Mouse (Mus musculus): ENCODE results near the gene Jagn1. TPM values are rescaled to one million over a fixed set of nuclear protein-coding genes. Genes with fewer than 3 reads are reported as not detected.

Gene Jagn1
- polyA plus RNA-seq, 1 experiment from 2014 or later, result 75.0 TPM

GRCm38 (mm10) chr6:113435664-113436205 lies 6.6 kb upstream of the Jagn1 start, which contains the start of gene Cidec:
Gene Cidec, minus strand, starts transcription at chr6:113435760.
- H3K9ac ChIP-seq, result no peak within 1 kb of the TSS
- no peak within 1 kb of the TSS for H3K4me3 ChIP-seq
- H3K9me3 ChIP-seq, result no peaks in the 10 kb centered on the region
- no peaks in the 10 kb centered on the region for H3K27me3 ChIP-seq
- H3K4me2 ChIP-seq (replicated peaks), result no peak within 1 kb of the TSS
- 76% methylated on average over 9 of the region's 9 CpGs for WGBS
- H3K36me3 ChIP-seq, result no peaks in the 10 kb centered on the region
- no peak within 1 kb of the TSS for H3K27ac ChIP-seq
- ATAC-seq (ENCODE audit: insufficient number of reproducible peaks, insufficient read depth, low FRiP score, low TSS enrichment), result no peak
- no peaks in the 10 kb centered on the region for H3K4me1 ChIP-seq

- Histone ChIP-seq H3K27me3 (no peaks in the 10 kb centered on the region), H3K9me3 (no peaks in the 10 kb centered on the region), H3K4me2 (replicated peaks) (no peak overlapping the region), H3K36me3 (no peaks in the 10 kb centered on the region), H3K27ac (no peak overlapping the region), H3K4me1 (no peaks in the 10 kb centered on the region), H3K4me3 (no peak overlapping the region), H3K9ac (no peak overlapping the region)
- ATAC-seq (ENCODE audit: insufficient number of reproducible peaks, insufficient read depth, low FRiP score, low TSS enrichment), result no peak
- WGBS, result 79% methylated on average over 12 of the region's 12 CpGs
Observed at GRCm38 (mm10) chr6:113437135-113437534, 5.2 kb upstream of the Jagn1 start.

GRCm38 (mm10) chr6:113438721-113439430 lies 3.5 kb upstream of the Jagn1 start:
- Histone ChIP-seq H3K27me3 (no peaks in the 10 kb centered on the region), H3K4me2 (replicated peaks) (no peak overlapping the region), H3K9me3 (no peaks in the 10 kb centered on the region), H3K36me3 (no peaks in the 10 kb centered on the region), H3K27ac (no peak overlapping the region), H3K9ac (no peak overlapping the region), H3K4me1 (peaks cover 6% of the 10 kb centered on the region; the same call in 1 of the 2 replicates), H3K4me3 (no peak overlapping the region)
- ATAC-seq (ENCODE audit: insufficient number of reproducible peaks, insufficient read depth, low FRiP score, low TSS enrichment), result no peak
- 62% methylated on average over 12 of the region's 12 CpGs for whole genome bisulfite sequencing

GRCm38 (mm10) chr6:113440686-113441085 lies 1.7 kb upstream of the Jagn1 start:
- 86% methylated on average over 3 of the region's 3 CpGs for WGBS
- Histone ChIP-seq H3K9ac (no peak overlapping the region), H3K9me3 (no peaks in the 10 kb centered on the region), H3K4me3 (no peak overlapping the region), H3K4me1 (peaks cover 6% of the 10 kb centered on the region; the same call in 1 of the 2 replicates), H3K27ac (no peak overlapping the region), H3K4me2 (replicated peaks) (no peak overlapping the region), H3K27me3 (no peaks in the 10 kb centered on the region), H3K36me3 (no peaks in the 10 kb centered on the region)
- ATAC-seq (ENCODE audit: insufficient number of reproducible peaks, insufficient read depth, low FRiP score, low TSS enrichment), result no peak

GRCm38 (mm10) chr6:113441147-113441680 lies 1.2 kb upstream of the Jagn1 start:
- ATAC-seq (ENCODE audit: insufficient number of reproducible peaks, insufficient read depth, low FRiP score, low TSS enrichment), result no peak
- H3K27ac ChIP-seq, result no peak overlapping the region
- H3K9me3 ChIP-seq, result no peaks in the 10 kb centered on the region
- 54% methylated on average over 7 of the region's 7 CpGs for WGBS
- H3K9ac ChIP-seq, result no peak overlapping the region
- H3K27me3 ChIP-seq, result no peaks in the 10 kb centered on the region
- peaks cover 6% of the 10 kb centered on the region; the same call in 1 of the 2 replicates for H3K4me1 ChIP-seq
- no peak overlapping the region for H3K4me3 ChIP-seq
- H3K36me3 ChIP-seq, result 0 out of 2 replicates have a peak, but pooled peaks cover under 1% of the 10 kb centered on the region
- no peak overlapping the region for H3K4me2 ChIP-seq (replicated peaks)

GRCm38 (mm10) chr6:113442087-113442441 lies 305 bp upstream of the Jagn1 start:
- H3K27ac ChIP-seq, result peak overlapping the region; percentile 69; the same call in 1 of the 2 replicates
- no peaks in the 10 kb centered on the region for H3K9me3 ChIP-seq
- peak overlapping the region; percentile 97 for H3K4me3 ChIP-seq
- peak overlapping the region; percentile 92; the same call in 1 of the 2 replicates for H3K9ac ChIP-seq
- no peaks in the 10 kb centered on the region for H3K27me3 ChIP-seq
- WGBS, result 43% methylated on average over 9 of the region's 9 CpGs
- peaks cover 9% of the 10 kb centered on the region; the same call in 1 of the 2 replicates for H3K36me3 ChIP-seq
- peaks cover 6% of the 10 kb centered on the region; the same call in 1 of the 2 replicates for H3K4me1 ChIP-seq
- no peak for ATAC-seq (ENCODE audit: insufficient number of reproducible peaks, insufficient read depth, low FRiP score, low TSS enrichment)
- peak overlapping the region; percentile 82 for H3K4me2 ChIP-seq (replicated peaks)

GRCm38 (mm10) chr6:113443091-113443490 lies 722 bp downstream of the Jagn1 start:
- Histone ChIP-seq H3K4me3 (peak overlapping the region; percentile 97), H3K9ac (peak overlapping the region; percentile 92), H3K4me1 (peaks cover 6% of the 10 kb centered on the region; the same call in 1 of the 2 replicates), H3K9me3 (no peaks in the 10 kb centered on the region), H3K27ac (peak overlapping the region; percentile 69; the same call in 1 of the 2 replicates), H3K36me3 (peaks cover 19% of the 10 kb centered on the region), H3K27me3 (no peaks in the 10 kb centered on the region), H3K4me2 (replicated peaks) (peak overlapping the region; percentile 82)
- no peak for ATAC-seq (ENCODE audit: insufficient number of reproducible peaks, insufficient read depth, low FRiP score, low TSS enrichment)
- WGBS, result 46% methylated on average over 12 of the region's 12 CpGs

GRCm38 (mm10) chr6:113444207-113444965 lies 2.0 kb downstream of the Jagn1 start:
- Histone ChIP-seq H3K9ac (no peak overlapping the region), H3K4me3 (no peak overlapping the region), H3K36me3 (peaks cover 31% of the 10 kb centered on the region), H3K27ac (no peak overlapping the region), H3K27me3 (no peaks in the 10 kb centered on the region), H3K9me3 (no peaks in the 10 kb centered on the region), H3K4me2 (replicated peaks) (no peak overlapping the region), H3K4me1 (peaks cover 6% of the 10 kb centered on the region; the same call in 1 of the 2 replicates)
- ATAC-seq (ENCODE audit: insufficient number of reproducible peaks, insufficient read depth, low FRiP score, low TSS enrichment), result no peak
- WGBS, result 87% methylated on average over 8 of the region's 8 CpGs

GRCm38 (mm10) chr6:113447639-113448038 lies 5.3 kb downstream of the Jagn1 start:
- Histone ChIP-seq H3K27me3 (no peaks in the 10 kb centered on the region), H3K9me3 (no peaks in the 10 kb centered on the region), H3K9ac (no peak overlapping the region), H3K36me3 (peaks cover 31% of the 10 kb centered on the region), H3K4me2 (replicated peaks) (no peak overlapping the region), H3K27ac (no peak overlapping the region), H3K4me3 (no peak overlapping the region), H3K4me1 (peaks cover 6% of the 10 kb centered on the region; the same call in 1 of the 2 replicates)
- whole genome bisulfite sequencing, result 92% methylated on average over 4 of the region's 4 CpGs
- ATAC-seq (ENCODE audit: insufficient number of reproducible peaks, insufficient read depth, low FRiP score, low TSS enrichment), result no peak

GRCm38 (mm10) chr6:113451839-113452238 lies 9.5 kb downstream of the Jagn1 start:
- no peak overlapping the region for H3K27ac ChIP-seq
- 76% methylated on average over 2 of the region's 2 CpGs for WGBS
- H3K4me2 ChIP-seq (replicated peaks), result no peak overlapping the region
- H3K27me3 ChIP-seq, result no peaks in the 10 kb centered on the region
- H3K9me3 ChIP-seq, result no peaks in the 10 kb centered on the region
- ATAC-seq (ENCODE audit: insufficient number of reproducible peaks, insufficient read depth, low FRiP score, low TSS enrichment), result no peak
- H3K9ac ChIP-seq, result no peak overlapping the region
- no peak overlapping the region for H3K4me3 ChIP-seq
- H3K36me3 ChIP-seq, result peaks cover 24% of the 10 kb centered on the region
- H3K4me1 ChIP-seq, result no peaks in the 10 kb centered on the region

GRCm38 (mm10) chr6:113455007-113455406 lies 12.6 kb downstream of the Jagn1 start:
- Histone ChIP-seq H3K4me3 (no peak overlapping the region), H3K36me3 (no peaks in the 10 kb centered on the region), H3K27ac (no peak overlapping the region), H3K4me2 (replicated peaks) (no peak overlapping the region), H3K4me1 (no peaks in the 10 kb centered on the region), H3K9me3 (no peaks in the 10 kb centered on the region), H3K9ac (no peak overlapping the region), H3K27me3 (no peaks in the 10 kb centered on the region)
- ATAC-seq (ENCODE audit: insufficient number of reproducible peaks, insufficient read depth, low FRiP score, low TSS enrichment), result no peak
- WGBS, result 75% methylated on average over 5 of the region's 5 CpGs

Data from embryonic facial prominence, embryonic 12.5 days (tissue).